10 mouse cellular contexts compared by ENCODE assay signal in genomic region chr5:124173012-124173985, GRCm38 (mm10). TPM values are rescaled to one million over a fixed set of nuclear protein-coding genes. Genes with fewer than 3 reads are reported as not detected.
DNase-seq lines count a peak whose midpoint lies in the region; ATAC-seq lines count a peak whose summit lies in the region.
"Had no signal": no experiment of that assay in that cellular context is flagged by ENCODE, and none has a peak within 500 bp of the region (broad histone marks: within the 10 kb centered on the region; RNA-seq: fewer than 3 reads in every experiment).

No protein-coding gene starts in this region.

- H3K9ac ChIP-seq in midbrain, embryonic 13.5 days (replicated peaks), result no peak overlapping the region
- H3K9ac ChIP-seq in midbrain, embryonic 11.5 days (ENCODE audit: low read length), result no peak overlapping the region
- H3K9ac ChIP-seq: neural tube, embryonic 13.5 days had no signal

- H3K4me3 ChIP-seq in midbrain, embryonic 13.5 days (replicated peaks), result no peak overlapping the region
- no peak overlapping the region for H3K4me3 ChIP-seq in midbrain, embryonic 11.5 days (ENCODE audit: low read depth, low read length)
- peak overlapping the region; percentile 25; the same call in 1 of the 2 replicates for H3K4me3 ChIP-seq in heart, embryonic 10.5 days
- H3K4me3 ChIP-seq: neural tube, embryonic 13.5 days had no signal

- no peak for ATAC-seq in midbrain, embryonic 13.5 days
- no peak; the same call in 1 of the 2 replicates for ATAC-seq in midbrain, embryonic 11.5 days (ENCODE audit: low FRiP score)
- ATAC-seq: Patski had no signal

- 0 out of 2 replicates have a peak overlapping the region, but pooled peaks have one; percentile 19 for H3K27ac ChIP-seq in midbrain, embryonic 13.5 days
- no peak overlapping the region for H3K27ac ChIP-seq in midbrain, embryonic 11.5 days (ENCODE audit: low read depth, low read length)
- H3K27ac ChIP-seq in heart, embryonic 10.5 days, result peak overlapping the region; percentile 86

- 71% methylated on average over 15 of the region's 15 CpGs for WGBS in midbrain, embryonic 13.5 days
- 78% methylated on average over 15 of the region's 15 CpGs for whole genome bisulfite sequencing in midbrain, embryonic 11.5 days
- WGBS in heart, embryonic 10.5 days, result 55% methylated on average over 15 of the region's 15 CpGs

- H3K36me3 ChIP-seq in midbrain, embryonic 13.5 days, result no peaks in the 10 kb centered on the region
- no peaks in the 10 kb centered on the region for H3K36me3 ChIP-seq in midbrain, embryonic 11.5 days (ENCODE audit: control insufficient read depth, insufficient read depth, low read length)
- no peaks in the 10 kb centered on the region for H3K36me3 ChIP-seq in heart, embryonic 10.5 days
- H3K36me3 ChIP-seq: neural tube, embryonic 13.5 days had no signal

- no peaks in the 10 kb centered on the region for H3K27me3 ChIP-seq in midbrain, embryonic 13.5 days
- no peaks in the 10 kb centered on the region for H3K27me3 ChIP-seq in midbrain, embryonic 11.5 days (ENCODE audit: control insufficient read depth, insufficient read depth, low read length)
- H3K27me3 ChIP-seq in heart, embryonic 10.5 days (ENCODE audit: insufficient read depth, poor library complexity, severe bottlenecking), result no peaks in the 10 kb centered on the region
- H3K27me3 ChIP-seq: neural tube, embryonic 13.5 days; Patski had no signal

- no peaks in the 10 kb centered on the region for H3K9me3 ChIP-seq in midbrain, embryonic 13.5 days
- H3K9me3 ChIP-seq in midbrain, embryonic 11.5 days (ENCODE audit: control insufficient read depth, low read length), result no peaks in the 10 kb centered on the region
- no peaks in the 10 kb centered on the region for H3K9me3 ChIP-seq in heart, embryonic 10.5 days
- H3K9me3 ChIP-seq: neural tube, embryonic 13.5 days had no signal

- DNase-seq in midbrain, embryonic 11.5 days (ENCODE audit: low spot score, missing footprints), result no peak
- DNase-seq in cerebellum, postnatal 25 days, result peak; percentile 93 to 96
- no peak for DNase-seq in heart, embryonic 10.5 days (ENCODE audit: low spot score)
- DNase-seq in left cerebral cortex, adult 8-10 months (ENCODE audit: low spot score in 2 of 2), result peak; percentile 61 to 90
- peak; percentile 76 for DNase-seq in ovary, postnatal 36 days (ENCODE audit: low spot score)
- DNase-seq in spleen, postnatal 14 days (ENCODE audit: low spot score in 2 of 2), result no peak
- no peak for DNase-seq in spleen, postnatal 4 days (ENCODE audit: low spot score in 2 of 2)

- peaks cover 46% of the 10 kb centered on the region for H3K4me1 ChIP-seq in midbrain, embryonic 13.5 days (replicated peaks)
- H3K4me1 ChIP-seq in midbrain, embryonic 11.5 days (ENCODE audit: control insufficient read depth, insufficient read depth, low read length), result peaks cover 14% of the 10 kb centered on the region
- peaks cover 81% of the 10 kb centered on the region for H3K4me1 ChIP-seq in heart, embryonic 10.5 days

- H3K4me2 ChIP-seq in midbrain, embryonic 13.5 days (replicated peaks), result no peak overlapping the region
- no peak overlapping the region for H3K4me2 ChIP-seq in midbrain, embryonic 11.5 days
- H3K4me2 ChIP-seq: neural tube, embryonic 13.5 days had no signal

RNA-seq across cellular contexts. Expression of gene Arl6ip4, which starts 57.4 kb away (rescaled TPM):
- 82.3 and 85.8 TPM in 2 replicates for polyA plus RNA-seq in midbrain, embryonic 13.5 days (2015; fragmentation: Nextera tagmentation; extraction: Ambion mirVana)
- polyA plus RNA-seq in midbrain, embryonic 11.5 days (2014; fragmentation: Nextera tagmentation; extraction: Ambion mirVana), result 89.3 and 95.5 TPM in 2 replicates
- 86.9 and 116 TPM in 2 replicates for polyA plus RNA-seq in heart, embryonic 10.5 days (2016; fragmentation: Nextera tagmentation; extraction: Ambion mirVana)
- total RNA-seq in left cerebral cortex, adult 8-10 months (2022), result 10 to 100 TPM; 58.5 to 70.6 (median 61.2) TPM

Comparison
In these comparisons a context has a peak if more than half of its experiments do, and no peak if none do; other contexts are left out.
1. DNase-seq: peak in cerebellum, postnatal 25 days (2 of 2), left cerebral cortex, adult 8-10 months (2 of 2) and ovary, postnatal 36 days (single experiment); none in midbrain, embryonic 11.5 days (single experiment), heart, embryonic 10.5 days (single experiment), spleen, postnatal 14 days (0 of 2) and spleen, postnatal 4 days (0 of 2).